Mouse (Mus musculus) thymus, postnatal 10 days (tissue): ENCODE measurements around the gene Mrtfa.

Experiments used
- DNase-seq, 2 experiments: peaks; one replicate each; pipeline ENCODE4 v3.0.0; 2021; ENCODE audit warnings: low spot score in 2 of 2

The Mrtfa gene

DNA sequence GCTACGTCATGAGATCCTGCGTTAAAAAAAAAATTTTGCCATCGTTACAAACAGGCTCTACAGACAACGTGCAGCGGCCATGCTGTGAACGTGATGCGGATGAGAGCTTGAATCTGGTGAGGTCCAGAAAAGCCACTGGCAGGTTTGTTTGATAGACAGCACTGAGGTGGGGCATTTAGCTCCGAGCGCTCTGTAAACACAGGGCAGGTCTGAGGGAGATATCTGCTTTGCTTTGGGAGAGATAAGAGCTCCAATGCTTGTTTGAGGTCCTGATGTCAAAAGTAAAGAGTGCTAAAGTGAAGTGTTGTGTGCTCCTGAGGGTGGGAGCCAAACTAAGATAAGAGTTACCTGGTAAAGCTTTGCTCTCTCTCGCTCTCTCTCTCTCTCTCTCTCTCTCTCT is 6.6 kb upstream of the Mrtfa start:
- no peak for DNase-seq

DNA sequence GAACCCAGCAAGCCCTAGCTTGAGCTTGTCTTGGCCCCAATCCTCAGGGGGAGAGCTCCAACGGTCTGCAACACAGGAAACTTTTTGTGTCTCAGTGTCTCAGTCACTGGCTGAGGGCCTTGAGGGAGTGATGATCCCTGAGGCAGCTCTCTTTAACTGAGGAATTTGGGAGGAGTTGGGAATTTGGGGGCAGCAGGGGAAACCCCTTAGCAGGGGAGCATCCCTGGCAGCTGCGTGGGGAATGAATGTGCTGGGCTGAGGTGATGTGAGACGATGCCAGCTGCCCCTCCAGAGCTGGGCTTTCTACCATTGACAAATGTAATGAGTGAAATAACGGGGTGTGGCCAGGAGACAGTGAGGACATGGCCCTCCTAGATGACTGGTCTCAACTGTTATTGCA is 4.9 kb upstream of the Mrtfa start:
- DNase-seq = no peak

- DNase-seq = no peak
These were observed 4.2 kb upstream of the Mrtfa start for GRCm38 (mm10) chr15:81194791-81195190.

DNA sequence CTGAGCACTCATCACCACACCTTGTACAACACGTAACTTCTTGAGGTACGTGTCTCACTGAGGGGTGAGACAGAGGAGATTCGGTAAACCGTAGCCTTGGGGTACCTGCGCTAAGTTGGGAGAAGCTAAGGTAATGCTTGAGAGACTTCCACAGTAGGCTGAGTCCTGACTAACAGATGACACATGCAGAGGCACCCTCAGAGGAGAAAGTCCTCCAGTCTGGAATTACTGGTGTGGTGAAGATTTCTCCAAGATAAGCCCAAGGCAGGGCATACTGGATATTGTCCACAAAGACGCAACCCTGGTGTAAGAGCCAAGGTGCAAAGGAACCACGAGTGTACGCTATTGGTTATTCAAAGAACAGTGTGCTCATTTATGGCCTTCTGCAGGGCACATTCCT is 2.3 kb upstream of the Mrtfa start:
- no peak for DNase-seq

DNA sequence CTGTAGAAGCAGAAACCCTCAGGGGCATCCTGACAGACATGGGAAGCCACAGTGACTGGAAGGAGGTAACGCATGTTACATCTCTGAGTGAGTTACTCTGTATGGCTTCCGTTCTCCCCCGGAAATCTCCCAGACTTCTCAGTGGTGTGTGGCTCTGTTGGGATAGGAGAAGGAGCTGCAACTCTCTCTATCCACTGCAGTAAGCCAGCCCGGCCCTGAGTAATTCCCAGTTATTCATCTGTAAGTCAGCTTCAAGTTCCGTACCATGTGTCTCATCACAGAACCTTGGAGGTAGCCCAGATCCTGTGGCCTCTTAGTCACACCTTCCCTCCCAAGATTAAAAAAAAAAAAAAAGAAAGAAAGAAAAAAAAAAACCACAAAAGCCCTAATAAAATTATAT is 1.8 kb upstream of the Mrtfa start:
- DNase-seq = no peak

GRCm38 (mm10) chr15:81191303-81191702 is 746 bp upstream of the Mrtfa start:
- no peak for DNase-seq

DNA sequence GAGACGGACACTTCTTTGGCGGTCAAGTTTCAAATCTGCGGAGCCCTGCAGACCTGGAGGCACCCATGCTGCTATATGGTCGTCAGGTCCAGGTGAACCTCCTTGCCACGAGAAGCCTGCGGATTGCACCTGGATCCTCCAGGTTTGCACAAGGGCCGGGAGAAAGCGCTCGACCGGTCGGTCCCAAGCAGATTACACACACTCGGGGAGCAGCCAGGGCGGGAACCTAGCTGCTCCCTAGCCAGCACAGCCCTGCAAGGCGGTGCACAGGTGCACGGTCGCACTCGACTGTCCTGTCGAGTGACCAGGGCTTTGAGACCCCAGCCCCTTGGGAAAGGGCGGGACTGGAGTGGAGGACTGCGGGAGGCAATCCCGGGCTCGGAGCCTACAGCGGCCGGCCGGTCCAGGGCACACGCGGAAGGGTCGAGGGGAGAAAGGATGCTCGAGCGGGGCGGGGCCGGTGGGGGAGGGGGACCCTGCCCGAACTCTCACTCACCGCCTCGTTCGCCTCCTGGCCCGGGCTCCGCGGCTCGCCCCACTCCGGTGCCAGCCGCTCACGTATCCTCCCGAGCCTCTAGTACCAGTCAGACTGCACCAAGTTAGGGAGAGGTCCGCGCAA is 437 bp downstream of the Mrtfa start:
- DNase-seq = peak in 1 of 2 experiments; percentile 35

DNA sequence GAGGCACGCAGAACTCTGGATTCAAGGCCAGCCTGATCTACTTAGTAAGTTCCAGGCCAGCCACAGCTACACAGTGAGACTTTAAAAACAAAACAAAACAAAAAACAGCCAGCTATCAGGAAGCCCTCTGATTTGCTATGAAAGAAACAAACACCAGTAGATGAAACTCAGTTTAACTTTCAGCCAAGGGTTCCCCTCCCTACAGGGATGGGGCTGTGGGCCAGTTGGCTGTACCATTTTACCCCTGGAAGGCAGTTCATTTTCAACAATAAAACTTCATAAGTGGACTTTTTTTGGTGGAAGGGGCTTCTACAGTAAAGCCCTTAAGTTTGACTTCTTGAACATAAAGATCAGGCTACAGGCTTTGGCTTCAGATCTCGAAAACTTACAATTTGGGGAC is 1.5 kb downstream of the Mrtfa start:
- no peak for DNase-seq

GRCm38 (mm10) chr15:81184913-81185312 is 5.6 kb downstream of the Mrtfa start:
- DNase-seq = no peak

GRCm38 (mm10) chr15:81181233-81181632 is 9.3 kb downstream of the Mrtfa start:
- DNase-seq = no peak

GRCm38 (mm10) chr15:81179523-81179922 is 11.0 kb downstream of the Mrtfa start:
- no peak for DNase-seq

GRCm38 (mm10) chr15:81178703-81179102 is 11.9 kb downstream of the Mrtfa start:
- no peak for DNase-seq

DNA sequence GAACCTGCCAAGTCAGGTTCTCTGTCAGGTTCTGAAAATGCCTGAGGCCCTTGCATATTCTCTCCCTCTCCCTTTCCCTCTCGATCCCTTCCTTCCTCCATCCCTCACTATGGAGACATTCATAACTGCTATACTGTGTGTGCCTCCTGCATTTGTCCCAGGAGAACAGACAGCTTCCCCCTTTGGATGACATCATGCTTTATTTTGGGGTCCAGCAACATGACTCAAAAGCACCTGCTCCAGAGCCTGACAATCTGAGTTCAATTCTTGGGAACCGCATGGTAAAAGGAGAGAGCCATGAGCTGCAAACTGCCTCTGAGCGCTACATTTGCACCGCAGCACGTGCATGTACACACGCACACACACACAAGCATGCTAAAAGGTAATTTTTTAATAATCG is 12.7 kb downstream of the Mrtfa start:
- no peak for DNase-seq

DNA sequence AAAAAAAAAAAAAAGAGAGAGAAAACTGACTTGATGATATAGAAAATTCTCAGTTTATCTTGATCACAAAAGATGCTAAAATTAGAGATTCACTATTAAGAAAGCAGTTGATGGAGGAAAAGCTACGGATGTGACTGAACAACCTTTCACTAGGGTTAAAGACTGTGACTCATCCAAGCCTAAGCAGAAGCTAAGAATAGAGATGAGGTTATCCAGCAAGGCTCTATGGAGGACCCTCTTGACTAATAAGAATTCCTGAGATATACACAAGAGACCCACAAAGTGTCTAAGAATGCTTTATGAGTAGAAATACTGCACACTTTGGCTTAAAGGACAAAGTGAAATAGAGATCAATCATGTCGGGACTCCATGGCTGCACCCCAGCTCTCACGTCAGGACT is 14.9 kb downstream of the Mrtfa start:
- no peak for DNase-seq

- no peak for DNase-seq
These were observed 18.3 kb downstream of the Mrtfa start for GRCm38 (mm10) chr15:81172259-81172658.

DNA sequence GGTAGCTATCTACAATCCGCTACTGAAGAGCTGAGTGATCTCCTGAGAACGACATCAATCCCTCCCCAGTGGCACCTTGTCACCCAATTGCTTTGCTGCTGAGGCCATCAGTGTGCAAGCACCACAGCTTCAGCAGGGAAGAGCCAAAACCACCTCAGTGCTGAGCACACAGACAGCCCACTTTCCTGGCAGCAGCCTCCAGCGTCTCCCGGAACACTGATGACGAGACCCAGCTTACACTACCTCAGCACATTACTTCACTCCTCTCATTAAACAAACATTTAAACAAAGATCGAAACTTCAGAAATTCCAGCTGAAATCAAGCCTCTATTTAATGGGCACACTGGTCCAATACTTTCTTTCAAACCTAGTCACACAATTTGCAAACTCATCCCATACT is 21.8 kb downstream of the Mrtfa start:
- no peak for DNase-seq

DNA sequence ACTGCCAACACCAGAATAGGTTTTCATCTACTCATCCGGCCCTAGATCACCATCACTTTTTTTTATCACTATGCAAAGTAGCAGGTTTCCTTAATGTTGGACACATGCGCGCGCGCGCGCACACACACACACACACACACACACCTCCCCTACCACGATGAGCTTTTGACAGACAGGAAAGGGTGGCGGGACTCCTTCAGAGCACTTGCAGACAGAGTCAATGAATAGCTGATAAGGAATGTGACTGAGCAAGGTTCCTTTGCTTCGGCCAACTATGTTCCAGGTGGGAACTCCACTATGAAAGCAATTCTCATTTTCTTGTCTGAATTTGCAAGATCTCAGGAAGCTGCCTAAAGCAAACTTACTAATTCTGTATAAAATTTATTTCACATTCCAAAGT is 22.7 kb downstream of the Mrtfa start:
- DNase-seq = no peak

DNA sequence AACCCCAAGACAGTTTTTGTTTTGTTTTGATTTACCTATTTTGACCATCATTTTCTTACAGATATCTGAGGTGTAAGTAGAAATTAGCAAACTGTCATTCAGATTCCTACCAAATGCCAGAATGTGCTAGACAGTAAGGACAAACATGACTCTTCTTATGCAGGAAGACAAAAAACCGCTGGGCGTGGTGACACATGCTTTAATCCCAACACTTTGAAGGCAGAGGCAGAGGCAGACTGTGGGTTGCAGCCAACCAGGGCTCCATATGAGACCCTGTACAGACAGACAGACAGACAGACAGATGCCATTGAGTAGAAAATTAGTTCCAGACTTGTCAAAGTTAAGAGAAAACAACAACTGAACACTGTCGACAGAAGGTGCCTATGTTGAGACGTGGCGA is 24.3 kb downstream of the Mrtfa start:
- DNase-seq = no peak

DNA sequence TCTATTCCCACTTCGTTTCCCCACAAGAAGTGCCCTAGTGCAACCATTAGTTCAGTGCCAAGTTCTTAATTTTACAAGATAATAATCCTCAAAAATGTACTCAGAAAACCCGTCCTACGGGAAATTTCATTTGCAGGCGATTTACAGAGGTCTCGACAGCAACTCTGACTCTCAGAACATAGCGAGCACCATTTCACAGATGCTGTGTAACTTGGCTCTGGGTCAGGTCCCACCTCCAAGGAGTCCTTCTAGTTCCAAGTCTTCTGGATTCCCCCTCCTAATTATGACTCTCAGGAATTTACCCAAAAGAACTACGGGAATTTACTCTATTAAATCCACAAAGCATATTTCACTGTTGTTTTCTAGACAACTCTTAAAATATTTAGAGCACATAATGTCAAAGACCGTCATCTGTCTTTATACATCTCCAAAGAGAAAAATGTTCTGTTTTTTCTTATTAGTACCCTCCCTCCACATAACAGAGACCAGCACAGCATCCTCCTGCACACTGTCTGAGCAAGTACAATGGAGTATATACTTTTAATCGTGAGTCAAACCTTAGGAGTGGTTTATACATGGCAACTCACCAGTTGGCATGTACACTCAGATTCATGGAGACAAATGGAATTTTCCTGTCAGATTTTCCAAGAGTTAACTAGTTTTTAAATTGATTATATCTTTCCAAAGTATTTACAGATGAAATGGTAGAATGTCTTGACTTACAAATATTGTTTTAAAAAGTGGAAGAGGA is 25.8 kb downstream of the Mrtfa start:
- DNase-seq = no peak

- DNase-seq = no peak
These were observed 29.0 kb downstream of the Mrtfa start for GRCm38 (mm10) chr15:81161571-81161970.

DNA sequence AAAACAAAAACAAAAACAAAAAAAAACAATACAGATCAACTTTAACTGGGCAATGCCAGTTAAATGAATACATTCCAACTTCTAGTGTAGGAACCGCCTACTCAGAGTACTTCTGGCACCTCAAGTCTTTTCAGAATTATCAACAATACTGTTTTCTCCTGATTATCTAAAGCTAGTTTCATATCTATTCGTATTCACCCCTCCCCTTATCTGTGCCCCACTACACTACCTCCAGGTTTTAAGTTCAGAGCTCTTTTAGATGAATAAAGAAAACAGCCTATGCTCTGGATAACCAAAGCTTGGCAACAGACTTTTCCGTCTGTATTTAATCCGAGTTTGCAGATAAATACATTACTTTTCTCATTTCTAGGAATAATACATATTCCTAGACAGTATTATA is 29.9 kb downstream of the Mrtfa start:
- DNase-seq = no peak

DNA sequence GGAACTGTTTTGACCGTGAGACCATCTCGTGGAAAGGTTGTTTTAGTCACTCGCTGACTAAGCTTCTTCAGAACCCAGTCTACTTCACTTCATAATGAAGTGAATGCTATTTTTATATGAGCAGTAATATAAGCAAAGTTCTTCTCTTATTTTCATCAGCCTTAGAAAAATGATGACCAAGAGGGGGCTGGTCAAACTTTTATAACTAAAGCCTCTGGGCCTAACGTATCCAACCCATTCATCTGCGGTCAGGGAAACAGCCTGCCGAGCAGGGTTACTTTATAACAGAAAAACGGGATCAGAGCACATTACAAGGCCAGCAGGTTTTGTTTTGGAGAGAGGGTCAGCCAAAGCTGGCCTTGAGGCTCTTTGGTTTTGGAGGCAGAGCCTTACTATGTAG is 31.3 kb downstream of the Mrtfa start:
- DNase-seq = no peak

GRCm38 (mm10) chr15:81158517-81159120 is 31.9 kb downstream of the Mrtfa start:
- DNase-seq = no peak
